In the genomic region with DNA sequence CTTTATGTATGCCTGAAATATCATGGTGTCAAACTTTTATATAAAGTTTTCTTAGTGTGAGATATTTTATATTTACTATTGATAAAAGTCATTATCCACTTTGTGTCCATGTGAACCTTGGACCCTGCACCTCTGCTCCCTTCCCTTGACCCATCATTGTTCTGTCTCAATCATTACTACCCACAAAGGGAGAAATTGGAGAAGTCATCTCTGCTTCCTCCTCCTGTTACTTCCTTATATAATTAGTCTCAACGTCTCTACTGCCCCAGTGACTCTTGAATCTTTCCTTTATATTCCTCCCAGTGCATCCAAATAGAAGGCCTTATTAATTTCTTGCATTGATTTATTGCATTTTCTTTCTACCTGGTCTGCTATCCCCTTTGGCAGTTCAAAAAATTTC, we compare ENCODE assay signal across 31 mouse cellular contexts. TPM values are rescaled to one million over a fixed set of nuclear protein-coding genes. Genes with fewer than 3 reads are reported as not detected.
A peak's percentile ranks its signal among the peaks of the same experiment; 100 is the strongest.
DNase-seq lines count a peak whose midpoint lies in the region; ATAC-seq and TF ChIP-seq lines count a peak whose summit lies in the region.
"Had no signal": no experiment of that assay in that cellular context is flagged by ENCODE, and none has a peak within 500 bp of the region (broad histone marks: within the 10 kb centered on the region; RNA-seq: fewer than 3 reads in every experiment).

No protein-coding gene starts in this region.

- TF ChIP-seq CTCF in heart, adult 2 months (IDR thresholded peaks at IDR 0.05): no peak

- H3K9ac ChIP-seq in heart, adult 2 months (ENCODE audit: low read depth, low read length): no peak overlapping the region
- H3K9ac ChIP-seq: embryonic facial prominence, embryonic 13.5 days; embryonic facial prominence, embryonic 15.5 days; forebrain, embryonic 12.5 days had no signal

- peak; percentile 18 for DNase-seq in 416B (ENCODE audit: low read depth)
- DNase-seq in heart, adult 2 months: no peak
- no peak for DNase-seq in urinary bladder, postnatal 10 days (ENCODE audit: low spot score)
- no peak for DNase-seq in embryo, embryonic 10.5 days (ENCODE audit: low spot score)
- DNase-seq: adrenal gland, adult 8-10 months; adrenal gland, postnatal 14 days; adrenal gland, postnatal 36 days; B cell, adult 2 months; cerebellum, adult 11-12 months; cerebellum, adult 2 months; cerebellum, adult 9-10 months; cerebellum, postnatal 10 days; cerebellum, postnatal 25 days; embryo, embryonic 11 days had no signal

- peak; percentile 40; the same call in 1 of the 2 replicates for ATAC-seq in granulocyte monocyte progenitor cell, adult 5-6 weeks (replicated peaks; ENCODE audit: poor library complexity, severe bottlenecking)
- ATAC-seq in megakaryocyte progenitor cell, adult 5-6 weeks (replicated peaks; ENCODE audit: poor library complexity): 0 out of 2 replicates have a peak, but pooled peaks have one; percentile 34
- ATAC-seq: activated CD4-positive, CD25-positive, alpha-beta regulatory T cell, adult 4 months; CD4-positive, CD25-positive, alpha-beta regulatory T cell, adult 4 months; forebrain, embryonic 14.5 days; forebrain, embryonic 16.5 days; Patski had no signal

- WGBS in heart, adult 2 months: 59% methylated on average over 1 of the region's 1 CpGs

- no peaks in the 10 kb centered on the region for H3K79me2 ChIP-seq in heart, adult 2 months (replicated peaks; ENCODE audit: control insufficient read depth, insufficient read depth, low read length)

- intact Hi-C loops in heart, adult 2 months (cut with DNase I): no loop called here

- H3K27me3 ChIP-seq in heart, adult 2 months (ENCODE audit: control insufficient read depth, insufficient read depth, low read length): no peaks in the 10 kb centered on the region
- H3K27me3 ChIP-seq: CH12.LX; embryonic facial prominence, embryonic 13.5 days; embryonic facial prominence, embryonic 15.5 days; forebrain, embryonic 12.5 days; Patski had no signal

- no peak overlapping the region for H3K27ac ChIP-seq in heart, adult 2 months
- H3K27ac ChIP-seq: embryonic facial prominence, embryonic 13.5 days; embryonic facial prominence, embryonic 15.5 days; forebrain, embryonic 10.5 days; forebrain, embryonic 12.5 days had no signal

- TF ChIP-seq EP300 in heart, adult 2 months (IDR thresholded peaks at IDR 0.05; ENCODE audit: insufficient read depth, low read depth, low read length): no peak

- H3K4me1 ChIP-seq in heart, adult 2 months (ENCODE audit: control insufficient read depth, insufficient read depth, low read length): no peaks in the 10 kb centered on the region
- H3K4me1 ChIP-seq: embryonic facial prominence, embryonic 13.5 days; embryonic facial prominence, embryonic 15.5 days; forebrain, embryonic 10.5 days; forebrain, embryonic 12.5 days had no signal

- no peak overlapping the region for H3K4me3 ChIP-seq in heart, adult 2 months
- H3K4me3 ChIP-seq: embryonic facial prominence, embryonic 13.5 days; embryonic facial prominence, embryonic 15.5 days; erythroblast, embryonic 14.5 days; forebrain, embryonic 10.5 days; forebrain, embryonic 12.5 days had no signal

- TF ChIP-seq POLR2A in heart, adult 2 months (IDR thresholded peaks at IDR 0.05; ENCODE audit: insufficient read depth, low read depth, low read length): no peak

- H3K36me3 ChIP-seq in heart, adult 2 months (ENCODE audit: control insufficient read depth, insufficient read depth, low read length): peaks cover 9% of the 10 kb centered on the region

RNA-seq across cellular contexts. Expression of gene Adig, which starts 40.0 kb away (rescaled TPM):
- not detected in 2 replicates for total RNA-seq in granulocyte monocyte progenitor cell, adult 5-6 weeks (2014; fragmentation: Nextera tagmentation)
- not detected in 2 replicates for total RNA-seq in granulocyte monocyte progenitor cell, adult 5-6 weeks (2017)
- total RNA-seq in megakaryocyte progenitor cell, adult 5-6 weeks (2015): not detected in 2 replicates
- not detected in 2 replicates for total RNA-seq in megakaryocyte progenitor cell, adult 5-6 weeks (2017)
- total RNA-seq in heart, adult 2 months (2021): 1 to 10 TPM; 4.1 to 4.7 TPM
- polyA plus RNA-seq in heart, adult 2 months (2012; rRNA removed): 15.0 and 21.4 TPM in 2 replicates
- total RNA-seq: CH12.LX, G1E had no signal
- polyA plus RNA-seq: activated CD4-positive, CD25-positive, alpha-beta regulatory T cell, adult 4 months; CD4-positive, CD25-positive, alpha-beta regulatory T cell, adult 4 months; cortical plate, adult 2 months; embryonic facial prominence, embryonic 11.5 days; embryonic facial prominence, embryonic 13.5 days; erythroblast, embryonic 14.5 days; forebrain, embryonic 10.5 days; forebrain, embryonic 12.5 days; forebrain, embryonic 14.5 days; forebrain, embryonic 16.5 days; G1E; Patski had no signal

RNA-seq across cellular contexts. Expression of gene Arhgap40, which starts 50.1 kb away (rescaled TPM):
- total RNA-seq in granulocyte monocyte progenitor cell, adult 5-6 weeks (2014; fragmentation: Nextera tagmentation): not detected in 2 replicates
- 2.9 TPM in 1 of 2 replicates, not detected in the other for total RNA-seq in granulocyte monocyte progenitor cell, adult 5-6 weeks (2017)
- total RNA-seq in megakaryocyte progenitor cell, adult 5-6 weeks (2015): 0.17 TPM in 1 of 2 replicates, not detected in the other
- total RNA-seq in megakaryocyte progenitor cell, adult 5-6 weeks (2017): not detected in 2 replicates
- not detected for total RNA-seq in heart, adult 2 months (2021)
- 0.06 TPM in 1 of 2 replicates, not detected in the other for polyA plus RNA-seq in heart, adult 2 months (2012; rRNA removed)
- total RNA-seq: adrenal gland, adult 18-20 months; adrenal gland, adult 8-10 months; adrenal gland, postnatal 14 days; adrenal gland, postnatal 36 days; CH12.LX; G1E had no signal
- polyA plus RNA-seq: activated CD4-positive, CD25-positive, alpha-beta regulatory T cell, adult 4 months; CD4-positive, CD25-positive, alpha-beta regulatory T cell, adult 4 months; erythroblast, embryonic 14.5 days; G1E had no signal

RNA-seq across cellular contexts. Expression of gene Ralgapb, which starts 52.8 kb away (rescaled TPM):
- total RNA-seq in granulocyte monocyte progenitor cell, adult 5-6 weeks (2014; fragmentation: Nextera tagmentation): 24.0 and 54.0 TPM in 2 replicates
- 25.8 and 32.1 TPM in 2 replicates for total RNA-seq in granulocyte monocyte progenitor cell, adult 5-6 weeks (2017)
- 37.8 and 40.9 TPM in 2 replicates for total RNA-seq in megakaryocyte progenitor cell, adult 5-6 weeks (2015)
- total RNA-seq in megakaryocyte progenitor cell, adult 5-6 weeks (2017): 22.2 and 30.4 TPM in 2 replicates
- total RNA-seq in heart, adult 2 months (2021): 10 to 100 TPM; 33.7 to 34.5 TPM
- 14.6 and 32.2 TPM in 2 replicates for polyA plus RNA-seq in heart, adult 2 months (2012; rRNA removed)

Comparison
In these comparisons a context has a peak if more than half of its experiments do, and no peak if none do; other contexts are left out.
1. RNA of gene Adig, which starts 40.0 kb away (total RNA-seq): 4.1 to 4.7 TPM in heart, adult 2 months; not detected in granulocyte monocyte progenitor cell, adult 5-6 weeks and not detected in megakaryocyte progenitor cell, adult 5-6 weeks; every median in the first group is over 4 times any median in the second.